Mouse (Mus musculus): ENCODE results near the gene Il17c. TPM values are rescaled to one million over a fixed set of nuclear protein-coding genes. Genes with fewer than 3 reads are reported as not detected.

Gene Il17c
- polyA plus RNA-seq, 1 experiment from 2014 or later, result not detected

DNA sequence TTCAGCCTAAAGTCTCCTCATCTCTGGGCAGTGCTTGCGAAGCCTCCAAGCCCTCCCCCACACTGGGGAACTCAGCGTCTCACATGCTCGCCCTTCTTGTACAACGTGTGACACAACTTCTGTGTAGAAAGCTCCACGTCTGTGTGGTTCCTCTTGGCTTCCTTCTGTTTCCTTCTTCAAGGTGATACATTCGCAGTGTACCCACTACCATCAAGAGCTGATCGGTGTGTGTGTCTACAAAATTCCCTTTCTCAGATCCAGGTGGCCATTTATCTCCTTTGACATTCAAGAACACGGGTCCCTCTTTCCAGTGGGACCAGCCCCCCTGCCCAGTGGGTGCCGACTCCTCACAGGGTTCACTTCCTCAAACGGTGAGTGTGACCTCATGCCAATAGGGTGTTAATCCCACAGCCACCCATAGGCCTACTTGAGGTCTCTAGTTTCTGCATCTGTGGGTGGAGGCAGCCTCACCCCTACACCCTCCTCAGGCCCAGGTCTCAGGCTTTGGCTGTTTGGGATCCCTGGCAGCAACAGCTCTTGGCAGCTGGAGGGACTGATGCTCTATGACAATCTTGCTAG is 8.3 kb downstream of the Il17c start:
- no peak overlapping the region for H3K4me2 ChIP-seq
- H3K4me1 ChIP-seq (ENCODE audit: insufficient read depth), result peaks cover 8% of the 10 kb centered on the region; the same call in 1 of the 2 replicates
- DNase-seq (peak; percentile 28), ATAC-seq (ENCODE audit: insufficient read depth) (no peak)
- no peak for TF ChIP-seq CTCF (IDR thresholded peaks at IDR 0.05; ENCODE audit: low read depth)
- no peak overlapping the region for H3K27ac ChIP-seq (ENCODE audit: low read depth)
- no peaks in the 10 kb centered on the region for H3K27me3 ChIP-seq (ENCODE audit: insufficient read depth, low read length)
- no peaks in the 10 kb centered on the region for H3K9me3 ChIP-seq (ENCODE audit: low read depth, low read length)
- WGBS, result 74% methylated on average over 10 of the region's 10 CpGs
- H3K36me3 ChIP-seq (ENCODE audit: insufficient read depth), result peaks cover 11% of the 10 kb centered on the region; the same call in 1 of the 2 replicates
- H3K4me3 ChIP-seq (ENCODE audit: low read depth, low read length), result no peak overlapping the region
- H3K9ac ChIP-seq, result no peak overlapping the region

DNA sequence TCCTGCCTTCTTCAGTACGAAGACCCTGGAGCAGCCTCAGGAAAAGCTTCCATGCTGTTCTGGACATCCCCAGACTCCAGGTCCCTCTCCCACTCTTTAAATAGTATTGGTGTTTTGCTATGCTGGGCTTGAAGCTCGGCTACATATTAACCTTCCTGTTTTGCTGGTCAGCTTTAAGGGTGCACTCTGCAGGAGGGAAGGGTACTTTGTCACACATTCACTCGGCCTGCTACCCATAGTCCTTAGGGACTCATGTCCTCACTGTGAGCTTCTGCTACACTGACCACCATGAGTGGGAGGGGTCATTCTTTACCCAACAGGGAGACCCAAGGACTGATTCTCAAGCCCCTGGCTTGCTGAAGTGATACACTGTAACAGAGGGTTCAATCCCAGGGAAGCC is 8.8 kb downstream of the Il17c start:
- Histone ChIP-seq H3K9me3 (ENCODE audit: low read depth, low read length) (no peaks in the 10 kb centered on the region), H3K9ac (no peak overlapping the region), H3K36me3 (ENCODE audit: insufficient read depth) (peaks cover 15% of the 10 kb centered on the region), H3K27me3 (ENCODE audit: insufficient read depth, low read length) (no peaks in the 10 kb centered on the region), H3K4me3 (ENCODE audit: low read depth, low read length) (no peak overlapping the region), H3K4me1 (ENCODE audit: insufficient read depth) (peaks cover 8% of the 10 kb centered on the region; the same call in 1 of the 2 replicates), H3K4me2 (no peak overlapping the region; the same call in 1 of the 2 replicates), H3K27ac (ENCODE audit: low read depth) (no peak overlapping the region)
- TF ChIP-seq CTCF (IDR thresholded peaks at IDR 0.05; ENCODE audit: low read depth), result no peak
- 67% methylated on average over 3 of the region's 3 CpGs for WGBS
- DNase-seq (no peak), ATAC-seq (ENCODE audit: insufficient read depth) (no peak)

DNA sequence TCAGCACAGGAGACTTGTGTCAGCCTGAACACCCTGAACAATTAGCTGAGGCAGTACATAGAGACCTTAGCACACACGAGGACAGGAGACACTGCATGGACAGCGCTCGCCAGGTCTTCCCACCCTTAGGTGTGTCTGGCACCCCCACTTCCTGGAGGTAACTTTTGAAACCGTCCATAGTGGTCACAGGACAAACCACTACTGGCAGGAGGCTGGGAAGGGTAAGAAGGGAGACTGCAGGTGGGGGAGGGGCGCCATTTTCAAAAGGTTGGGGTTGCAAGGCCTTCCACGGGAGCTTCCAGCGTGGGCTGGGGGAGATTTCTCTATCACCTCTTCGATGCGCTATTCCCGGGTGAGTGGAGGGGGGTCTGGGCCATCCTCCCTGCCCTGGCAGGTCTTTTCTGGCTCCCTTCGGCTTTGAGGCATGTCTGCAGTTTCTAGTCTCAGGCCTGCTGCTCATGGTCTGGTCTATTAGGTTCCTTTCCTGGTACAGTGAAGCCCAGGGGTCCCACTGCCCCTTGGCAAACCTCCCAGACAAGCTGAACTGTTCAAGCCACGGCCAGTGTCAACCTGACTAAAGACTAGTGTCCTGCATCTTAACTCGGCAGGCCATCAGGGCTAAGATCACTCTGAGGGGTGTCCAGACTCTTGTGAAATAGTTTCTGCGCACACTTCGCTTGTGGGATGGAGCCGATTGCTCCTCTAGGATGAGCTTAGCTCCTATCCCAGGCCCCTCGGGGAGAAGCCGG is 10.0 kb downstream of the Il17c start:
- Histone ChIP-seq H3K27me3 (ENCODE audit: insufficient read depth, low read length) (no peaks in the 10 kb centered on the region), H3K4me2 (peak overlapping the region; percentile 95), H3K4me1 (ENCODE audit: insufficient read depth) (peaks cover 8% of the 10 kb centered on the region; the same call in 1 of the 2 replicates), H3K9me3 (ENCODE audit: low read depth, low read length) (no peaks in the 10 kb centered on the region), H3K36me3 (ENCODE audit: insufficient read depth) (peaks cover 21% of the 10 kb centered on the region), H3K9ac (peak overlapping the region; percentile 78), H3K4me3 (ENCODE audit: low read depth, low read length) (peak overlapping the region; percentile 63), H3K27ac (ENCODE audit: low read depth) (peak overlapping the region; percentile 81; the same call in 1 of the 2 replicates)
- TF ChIP-seq CTCF (IDR thresholded peaks at IDR 0.05; ENCODE audit: low read depth), result no peak
- WGBS, result 24% methylated on average over 18 of the region's 18 CpGs
- ATAC-seq (ENCODE audit: insufficient read depth) (peak; percentile 0), DNase-seq (no peak)

DNA sequence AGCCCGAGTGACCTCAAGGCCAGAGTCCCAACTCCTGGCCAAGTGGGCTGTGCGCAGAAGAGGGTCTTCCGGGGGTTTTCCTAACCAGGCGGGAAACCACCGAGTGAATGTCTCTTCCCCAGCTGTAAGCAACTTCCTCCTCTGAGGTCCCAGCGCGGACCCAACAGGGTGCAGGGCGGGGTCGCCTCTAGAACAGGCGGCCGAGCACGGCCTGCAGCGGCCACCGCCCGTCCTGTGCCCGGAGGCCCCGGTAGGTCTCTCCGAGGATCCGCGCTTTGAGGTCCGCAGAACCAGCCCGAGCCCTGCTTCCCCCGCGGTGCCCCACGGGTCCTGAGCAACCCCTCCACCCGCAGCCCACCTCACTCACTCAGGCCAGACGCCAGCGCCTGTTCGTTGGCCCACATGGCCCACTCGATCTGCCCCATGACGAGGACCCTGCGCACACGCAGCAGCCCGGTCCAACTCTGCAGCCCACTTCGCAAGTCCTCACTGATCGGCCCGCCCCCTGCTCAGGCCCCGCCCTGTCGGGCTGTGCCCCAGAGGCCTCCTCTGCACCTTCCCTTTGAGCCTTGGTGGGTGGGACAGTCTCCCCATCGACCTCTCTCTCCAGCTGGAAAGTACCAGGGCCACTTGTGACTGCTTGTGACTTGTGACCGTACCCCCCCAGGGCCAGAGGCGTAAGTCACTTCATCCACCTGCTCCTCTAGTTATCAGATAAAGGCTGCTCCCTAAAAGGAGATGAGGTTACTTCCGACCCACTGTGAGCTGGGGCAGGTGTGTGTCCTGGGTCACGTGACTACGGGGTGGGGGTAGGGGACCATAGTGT is 10.8 kb downstream of the Il17c start, which contains the start of gene Cyba:
TSS of gene Cyba (minus strand) at position 488 of the 826 bp plus-strand sequence.
- 2% methylated on average over 45 of the region's 45 CpGs for WGBS
- Histone ChIP-seq H3K9me3 (ENCODE audit: low read depth, low read length) (no peaks in the 10 kb centered on the region), H3K27me3 (ENCODE audit: insufficient read depth, low read length) (no peaks in the 10 kb centered on the region), H3K27ac (ENCODE audit: low read depth) (peak within 1 kb of the TSS; percentile 81; the same call in 1 of the 2 replicates), H3K36me3 (ENCODE audit: insufficient read depth) (peaks cover 28% of the 10 kb centered on the region), H3K4me3 (ENCODE audit: low read depth, low read length) (peak within 1 kb of the TSS; percentile 63), H3K9ac (peak within 1 kb of the TSS; percentile 78), H3K4me2 (peak within 1 kb of the TSS; percentile 95), H3K4me1 (ENCODE audit: insufficient read depth) (peaks cover 8% of the 10 kb centered on the region; the same call in 1 of the 2 replicates)
- TF ChIP-seq CTCF (IDR thresholded peaks at IDR 0.05; ENCODE audit: low read depth), result no peak
- DNase-seq (peak; percentile 85), ATAC-seq (ENCODE audit: insufficient read depth) (peak; percentile 94)

DNA sequence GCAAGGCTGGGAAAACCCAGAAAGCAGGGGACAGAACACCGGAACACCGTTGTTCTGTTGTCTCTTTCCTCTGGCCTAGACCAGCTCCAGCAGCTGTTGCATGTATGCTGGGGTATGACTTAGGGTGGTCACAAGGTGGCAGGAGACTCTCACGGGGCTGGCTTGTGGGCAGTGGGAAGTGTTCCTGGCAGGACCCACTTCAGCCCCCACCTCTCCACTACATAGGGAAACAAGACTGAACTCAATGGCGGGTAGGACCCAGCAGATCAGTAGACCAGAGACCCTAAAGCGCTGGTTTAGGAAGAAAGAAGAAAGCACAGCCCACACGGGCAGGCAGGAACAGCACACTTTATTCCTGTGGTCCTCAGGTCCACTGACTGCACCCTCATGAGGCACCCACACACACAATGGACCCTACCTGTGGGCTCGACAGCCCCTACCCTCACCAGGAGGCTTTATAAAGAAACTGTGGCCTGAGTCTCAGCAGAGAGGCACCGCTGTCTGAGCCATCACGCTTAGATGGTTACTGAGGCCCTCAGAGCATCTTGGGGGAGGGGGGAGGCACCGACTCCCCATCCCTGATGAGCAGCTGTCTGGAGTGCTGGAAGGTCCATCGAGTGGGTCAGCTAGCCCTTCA is 11.6 kb downstream of the Il17c start:
- peaks cover 28% of the 10 kb centered on the region for H3K36me3 ChIP-seq (ENCODE audit: insufficient read depth)
- no peaks in the 10 kb centered on the region for H3K9me3 ChIP-seq (ENCODE audit: low read depth, low read length)
- H3K9ac ChIP-seq, result no peak overlapping the region
- peak overlapping the region; percentile 95 for H3K4me2 ChIP-seq
- peak overlapping the region; percentile 63; the same call in 1 of the 2 replicates for H3K4me3 ChIP-seq (ENCODE audit: low read depth, low read length)
- WGBS, result 54% methylated on average over 11 of the region's 11 CpGs
- DNase-seq (peak; percentile 34), ATAC-seq (ENCODE audit: insufficient read depth) (peak; percentile 38; the same call in 1 of the 2 replicates)
- H3K27me3 ChIP-seq (ENCODE audit: insufficient read depth, low read length), result no peaks in the 10 kb centered on the region
- no peak overlapping the region; the same call in 1 of the 2 replicates for H3K27ac ChIP-seq (ENCODE audit: low read depth)
- peak; percentile 62 for TF ChIP-seq CTCF (IDR thresholded peaks at IDR 0.05; ENCODE audit: low read depth)
- peaks cover 8% of the 10 kb centered on the region; the same call in 1 of the 2 replicates for H3K4me1 ChIP-seq (ENCODE audit: insufficient read depth)

DNA sequence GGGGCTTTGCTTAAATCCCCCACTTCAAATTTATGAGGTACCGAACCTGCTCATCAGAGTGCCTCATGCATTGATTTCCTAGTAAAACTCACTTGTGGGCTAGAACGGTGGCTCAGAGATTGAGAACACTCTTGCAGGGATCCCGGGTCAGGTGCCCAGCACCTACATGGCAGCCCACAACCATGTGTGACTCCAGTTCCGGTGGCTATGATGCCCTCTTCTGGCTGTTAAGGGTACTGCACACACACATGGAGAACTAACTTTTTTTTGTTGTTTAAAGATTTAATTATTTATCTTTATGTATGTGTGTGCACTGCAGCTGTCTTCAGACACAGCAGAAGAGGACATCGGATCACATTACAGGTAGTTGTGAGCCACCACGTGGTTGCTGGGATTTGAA is 13.6 kb downstream of the Il17c start:
- no peak overlapping the region for H3K4me2 ChIP-seq
- DNase-seq (no peak), ATAC-seq (ENCODE audit: insufficient read depth) (no peak)
- no peaks in the 10 kb centered on the region for H3K9me3 ChIP-seq (ENCODE audit: low read depth, low read length)
- TF ChIP-seq CTCF (IDR thresholded peaks at IDR 0.05; ENCODE audit: low read depth), result peak; percentile 56
- no peak overlapping the region for H3K4me3 ChIP-seq (ENCODE audit: low read depth, low read length)
- H3K27me3 ChIP-seq (ENCODE audit: insufficient read depth, low read length), result no peaks in the 10 kb centered on the region
- peaks cover 8% of the 10 kb centered on the region; the same call in 1 of the 2 replicates for H3K4me1 ChIP-seq (ENCODE audit: insufficient read depth)
- H3K36me3 ChIP-seq (ENCODE audit: insufficient read depth), result peaks cover 37% of the 10 kb centered on the region
- H3K9ac ChIP-seq, result no peak overlapping the region
- WGBS, result 88% methylated on average over 6 of the region's 6 CpGs
- H3K27ac ChIP-seq (ENCODE audit: low read depth), result no peak overlapping the region
